ENCODE assay signal across 31 mouse cellular contexts in the genomic region with DNA sequence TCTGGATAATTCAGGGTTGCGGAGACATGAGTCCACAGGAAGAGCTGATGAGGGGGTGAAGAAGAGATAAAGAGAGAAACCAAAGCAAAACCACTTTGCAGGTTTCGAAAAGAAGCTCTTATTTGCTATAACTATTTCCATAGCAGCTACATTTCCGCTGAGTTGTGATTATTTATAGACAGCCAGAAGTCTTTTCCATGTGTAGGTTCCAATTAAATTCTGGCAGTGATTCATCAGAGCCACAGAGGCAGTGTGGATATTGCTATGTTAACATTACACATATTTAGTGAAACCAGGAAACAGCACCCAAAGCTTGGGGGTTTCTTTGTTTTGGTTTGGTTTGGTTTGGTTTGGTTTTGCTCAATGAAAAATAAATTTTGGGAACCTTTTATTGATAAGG. TPM values are rescaled to one million over a fixed set of nuclear protein-coding genes. Genes with fewer than 3 reads are reported as not detected.
"Had no signal": no experiment of that assay in that cellular context is flagged by ENCODE, and none has a peak within 500 bp of the region (broad histone marks: within the 10 kb centered on the region; RNA-seq: fewer than 3 reads in every experiment).

No protein-coding gene starts in this region.

- ATAC-seq: hindbrain, embryonic 16.5 days; inflammation-experienced regulatory T-cells, adult 6 months; intestine, embryonic 15.5 days; intestine, postnatal 0 days; liver, embryonic 12.5 days had no signal

- H3K27me3 ChIP-seq: heart, embryonic 12.5 days; hindbrain, embryonic 12.5 days; intestine, embryonic 15.5 days; limb, embryonic 13.5 days; limb, embryonic 15.5 days; liver, embryonic 12.5 days had no signal

- H3K9ac ChIP-seq: heart, embryonic 12.5 days; hindbrain, embryonic 12.5 days; hindbrain, embryonic 14.5 days; intestine, embryonic 15.5 days; limb, embryonic 13.5 days; limb, embryonic 15.5 days; liver, embryonic 12.5 days; liver, embryonic 14.5 days had no signal

- H3K4me1 ChIP-seq: heart, embryonic 10.5 days; heart, embryonic 12.5 days; hindbrain, embryonic 10.5 days; hindbrain, embryonic 12.5 days; intestine, embryonic 15.5 days; limb, embryonic 13.5 days; limb, embryonic 15.5 days; liver, embryonic 12.5 days had no signal

- H3K36me3 ChIP-seq: heart, embryonic 10.5 days; heart, embryonic 12.5 days; hindbrain, embryonic 10.5 days; hindbrain, embryonic 12.5 days; intestine, embryonic 15.5 days; limb, embryonic 13.5 days; limb, embryonic 15.5 days; liver, embryonic 12.5 days had no signal

- H3K4me2 ChIP-seq: heart, embryonic 12.5 days; hindbrain, embryonic 12.5 days; hindbrain, embryonic 14.5 days; intestine, embryonic 15.5 days; limb, embryonic 13.5 days; limb, embryonic 15.5 days; liver, embryonic 12.5 days had no signal

- H3K4me3 ChIP-seq: gastrocnemius, adult 2 months; heart, embryonic 10.5 days; heart, embryonic 12.5 days; hindbrain, embryonic 10.5 days; hindbrain, embryonic 12.5 days; intestine, embryonic 15.5 days; layer of hippocampus, adult 2 months; left cerebral cortex, adult 2 months; limb, embryonic 13.5 days; limb, embryonic 15.5 days; liver, embryonic 12.5 days had no signal

- H3K27ac ChIP-seq: gastrocnemius, adult 2 months; heart, embryonic 10.5 days; hindbrain, embryonic 10.5 days; hindbrain, embryonic 12.5 days; hindbrain, embryonic 14.5 days; intestine, embryonic 15.5 days; layer of hippocampus, adult 2 months; left cerebral cortex, adult 2 months; limb, embryonic 13.5 days; limb, embryonic 15.5 days; liver, embryonic 12.5 days; liver, embryonic 14.5 days had no signal

- H3K9me3 ChIP-seq: heart, embryonic 10.5 days; heart, embryonic 12.5 days; hindbrain, embryonic 10.5 days; hindbrain, embryonic 12.5 days; intestine, embryonic 15.5 days; limb, embryonic 13.5 days; limb, embryonic 15.5 days; liver, embryonic 12.5 days had no signal

- DNase-seq: gastrocnemius, adult 2 months; gastrocnemius, postnatal 10 days; gastrocnemius, postnatal 25 days; heart, adult 18-20 months; heart, postnatal 10 days; heart, postnatal 4 days; kidney, adult 18-20 months; kidney, adult 8-10 months; kidney, postnatal 10 days; kidney, postnatal 25 days; kidney, postnatal 4 days; left cerebral cortex, postnatal 4 days had no signal

RNA-seq across cellular contexts. Expression of gene Tmem200c, which starts 37.8 kb away (rescaled TPM):
- total RNA-seq: granulocyte monocyte progenitor cell, adult 5-6 weeks; heart, postnatal 25 days; heart, postnatal 4 days; liver, adult 2 months had no signal
- polyA plus RNA-seq: inflammation-experienced regulatory T-cells, adult 6 months; liver, adult 2 months; liver, embryonic 14.5 days; liver, embryonic 16.5 days had no signal
